Mouse (Mus musculus) liver, postnatal 0 days (tissue): ENCODE results near the gene Krtcap2. TPM values are rescaled to one million over a fixed set of nuclear protein-coding genes. Genes with fewer than 3 reads are reported as not detected.

Experiments used
- ATAC-seq: fragments of 200-750 bp; cut with Nextera tagmentation; 2 replicates; pipeline ENCODE4 v1.8.0; 2017; ENCODE audit warnings: mild to moderate bottlenecking, moderate library complexity
- DNase-seq: peaks from one replicate; pipeline ENCODE4 v3.0.0-alpha.2; 2016
- H3K27ac ChIP-seq: fragments of 300-500 bp; sonication (generic); 2 replicates; pipeline ENCODE4 v1.5.1; 2014; ENCODE audit warnings: antibody characterized with exemption, moderate library complexity, mild to moderate bottlenecking, low read depth
- H3K27me3 ChIP-seq: fragments of 300-500 bp; sonication (generic); 2 replicates; pipeline ENCODE4 v1.6.1; 2014; ENCODE audit warnings: low read length, control low read depth, mixed read lengths; ENCODE audit not compliant: insufficient read depth
- H3K36me3 ChIP-seq: fragments of 300-500 bp; sonication (generic); replicated peaks from 2 replicates; pipeline ENCODE4 v1.6.1; 2014; ENCODE audit warnings: mild to moderate bottlenecking, control low read depth, low read length, moderate library complexity, mixed read lengths; ENCODE audit not compliant: insufficient read depth
- H3K4me1 ChIP-seq: fragments of 300-500 bp; sonication (generic); 2 replicates; pipeline ENCODE4 v1.6.1; 2014; ENCODE audit warnings: antibody characterized with exemption, mild to moderate bottlenecking, control low read depth; ENCODE audit not compliant: insufficient read depth
- H3K4me2 ChIP-seq: fragments of 300-500 bp; sonication (generic); 2 replicates; pipeline ENCODE4 v1.6.1; 2014; ENCODE audit warnings: low read depth, mild to moderate bottlenecking, low read length, moderate library complexity, mixed read lengths
- H3K4me3 ChIP-seq: fragments of 300-500 bp; sonication (generic); 2 replicates; pipeline ENCODE4 v1.5.1; 2014; ENCODE audit warnings: low read depth, low read length
- H3K9ac ChIP-seq: fragments of 300-500 bp; sonication (generic); replicated peaks from 2 replicates; pipeline ENCODE4 v1.6.1; 2014; ENCODE audit warnings: mild to moderate bottlenecking, moderate library complexity
- H3K9me3 ChIP-seq: fragments of 300-500 bp; sonication (generic); 2 replicates; pipeline ENCODE4 v1.6.1; 2016; ENCODE audit warnings: mild to moderate bottlenecking, control low read depth, low read length, mixed read lengths
- CTCF ChIP-seq: sonication (generic); IDR thresholded peaks from 2 replicates; pipeline ENCODE4 v1.5.1; 2016; ENCODE audit warnings: antibody characterized with exemption, low read depth
- EP300 ChIP-seq: IDR thresholded peaks from 2 replicates; pipeline ENCODE4 v1.6.1; 2016; ENCODE audit warnings: antibody characterized with exemption, low read depth, mild to moderate bottlenecking
- WGBS: fragments of 180-500 bp; shearing (Covaris S2); extraction: QIAGEN DNeasy Blood & Tissue Kit; methylation state at CpG from one replicate; pipeline ENCODE4 v1.1.7; 2014; ENCODE audit not compliant: insufficient replicate concordance; 5-methylcytosine and 5-hydroxymethylcytosine counted together
- polyA plus RNA-seq: library from polyadenylated mRNA; unstranded; fragments of >200 nt; fragmentation: Nextera tagmentation; extraction: Ambion mirVana; gene quantifications from 2 replicates; pipeline ENCODE4 v1.2.1, GENCODE M21; 2015

Gene Krtcap2
- polyA plus RNA-seq, 1 experiment from 2014 or later, result 141 TPM

DNA sequence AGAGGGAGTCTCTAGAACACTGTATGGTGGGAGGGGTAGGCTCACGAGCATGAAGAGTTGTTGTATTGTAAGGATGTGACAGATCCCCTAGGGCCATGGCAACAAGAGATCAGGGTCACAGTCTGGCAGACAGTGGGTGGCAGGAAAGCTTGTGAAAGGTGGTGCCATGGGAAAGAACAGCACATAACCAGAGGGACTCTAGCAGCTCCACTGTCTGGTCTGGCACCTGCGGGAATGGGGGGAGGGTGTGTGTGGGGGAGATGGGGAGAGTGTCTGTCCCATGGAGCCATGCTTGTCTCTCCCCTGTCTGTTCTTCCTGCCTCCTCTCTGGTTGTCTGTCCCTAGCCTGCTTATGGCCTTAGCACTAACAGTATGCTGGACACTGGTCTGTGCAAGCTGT is 39.8 kb downstream of the Krtcap2 start:
- no peaks in the 10 kb centered on the region for H3K36me3 ChIP-seq
- DNase-seq (no peak), ATAC-seq (no peak)
- peaks cover 6% of the 10 kb centered on the region; the same call in 1 of the 2 replicates for H3K4me1 ChIP-seq
- H3K9me3 ChIP-seq, result no peaks in the 10 kb centered on the region
- TF ChIP-seq EP300 (no peak), CTCF (no peak)
- 51% methylated on average over 2 of the region's 2 CpGs for WGBS
- no peak overlapping the region for H3K4me2 ChIP-seq
- H3K9ac ChIP-seq, result no peak overlapping the region
- H3K4me3 ChIP-seq, result no peak overlapping the region
- H3K27ac ChIP-seq, result no peak overlapping the region
- H3K27me3 ChIP-seq, result peaks cover 12% of the 10 kb centered on the region

DNA sequence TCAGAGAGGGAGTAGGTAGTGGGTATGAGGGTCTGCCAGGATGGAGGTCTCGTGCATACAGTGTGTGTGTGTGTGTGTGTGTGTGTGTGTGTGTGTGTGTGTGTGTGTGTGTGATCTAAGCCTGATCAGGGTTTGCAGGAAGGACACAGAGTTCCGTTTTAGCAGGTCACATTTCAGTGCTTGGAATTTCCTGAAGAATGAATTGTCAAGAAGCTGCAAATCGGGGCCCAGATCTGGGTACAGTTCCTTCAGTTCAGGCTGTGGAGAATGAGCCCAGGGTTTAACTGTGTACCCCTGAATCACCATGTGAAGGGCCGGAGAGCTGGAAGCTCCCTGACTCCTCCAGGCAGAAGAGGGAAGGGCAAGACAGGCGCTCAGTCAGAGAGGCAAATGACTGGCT is 41.5 kb downstream of the Krtcap2 start:
- TF ChIP-seq EP300 (no peak), CTCF (no peak)
- Histone ChIP-seq H3K27me3 (no peaks in the 10 kb centered on the region), H3K4me1 (peaks cover 7% of the 10 kb centered on the region; the same call in 1 of the 2 replicates), H3K9ac (no peak overlapping the region), H3K36me3 (no peaks in the 10 kb centered on the region), H3K4me2 (no peak overlapping the region), H3K27ac (no peak overlapping the region), H3K4me3 (no peak overlapping the region), H3K9me3 (no peaks in the 10 kb centered on the region)
- WGBS, result 55% methylated on average over 5 of the region's 5 CpGs
- DNase-seq, result no peak
- no peak for ATAC-seq

DNA sequence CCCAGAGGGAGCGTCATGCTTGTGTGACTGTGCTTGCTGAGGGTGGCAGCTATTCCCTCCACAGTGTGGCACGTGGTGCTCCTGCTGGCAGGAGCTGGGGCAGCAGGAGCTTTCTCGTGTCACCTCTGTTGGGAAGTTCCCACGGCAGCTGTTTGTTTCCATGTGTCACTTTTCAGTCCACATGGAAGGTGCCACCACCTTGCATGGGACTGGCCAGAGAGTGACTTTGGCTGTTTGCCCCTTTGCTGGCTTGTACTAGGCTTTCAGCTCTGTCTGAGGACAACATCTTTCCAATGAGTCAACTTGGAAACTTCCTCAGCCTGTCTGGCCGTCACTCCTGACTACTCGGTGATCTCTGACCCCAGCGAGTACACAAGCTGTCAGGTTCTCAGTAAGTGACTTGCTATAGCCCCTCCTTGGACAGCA is 42.8 kb downstream of the Krtcap2 start:
- Histone ChIP-seq H3K4me1 (peaks cover 9% of the 10 kb centered on the region; the same call in 1 of the 2 replicates), H3K9ac (0 out of 2 replicates have a peak overlapping the region, but pooled peaks have one; percentile 3), H3K4me3 (no peak overlapping the region), H3K9me3 (no peaks in the 10 kb centered on the region), H3K27ac (no peak overlapping the region), H3K27me3 (no peaks in the 10 kb centered on the region), H3K4me2 (no peak overlapping the region), H3K36me3 (no peaks in the 10 kb centered on the region)
- TF ChIP-seq EP300 (no peak), CTCF (no peak)
- WGBS, result 34% methylated on average over 7 of the region's 7 CpGs
- DNase-seq, result peak; percentile 19
- ATAC-seq, result 0 out of 2 replicates have a peak, but pooled peaks have one; percentile 12

DNA sequence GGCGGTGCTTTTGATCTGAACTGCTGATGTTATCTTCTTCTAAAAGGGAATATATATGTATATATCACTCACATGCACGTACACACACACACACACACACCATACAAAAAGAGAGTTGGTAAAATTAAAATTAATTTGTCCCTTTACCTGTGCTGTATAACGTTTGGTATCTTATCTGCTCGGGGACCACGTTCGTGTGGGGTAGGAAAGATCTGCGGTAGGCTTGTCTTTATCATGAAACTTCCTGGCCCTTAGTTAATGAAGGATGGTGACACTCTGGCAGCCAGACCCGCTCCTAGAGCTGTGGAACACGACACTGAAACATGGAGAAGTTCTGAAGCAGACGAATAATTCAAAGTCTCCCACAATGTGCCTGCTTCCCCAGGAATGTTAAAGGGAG is 46.1 kb downstream of the Krtcap2 start:
- TF ChIP-seq EP300, result no peak
- no peak for TF ChIP-seq CTCF
- H3K4me3 ChIP-seq, result no peak overlapping the region

DNA sequence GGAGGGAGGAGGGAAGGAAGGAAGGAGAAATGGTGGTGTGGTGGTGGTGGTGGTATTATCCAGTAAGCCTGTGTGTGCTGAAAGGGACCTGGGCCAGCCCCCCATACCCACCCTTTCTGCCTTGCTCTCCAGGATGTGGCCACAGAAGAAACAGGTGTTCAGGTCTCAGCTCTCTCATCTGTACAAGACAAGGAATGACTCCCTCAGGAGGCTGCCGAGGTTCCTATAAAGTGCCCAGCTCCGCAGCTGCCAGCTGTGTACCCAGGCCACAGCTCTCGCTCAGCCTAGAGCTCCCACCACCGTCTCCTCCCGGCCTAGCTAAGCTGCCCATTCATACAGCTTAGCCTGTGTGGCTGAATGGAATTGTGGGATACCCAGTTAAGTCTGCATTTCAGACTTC is 46.5 kb downstream of the Krtcap2 start:
- H3K27ac ChIP-seq, result peak overlapping the region; percentile 93
- no peaks in the 10 kb centered on the region for H3K9me3 ChIP-seq
- 72% methylated on average over 5 of the region's 5 CpGs for WGBS
- ATAC-seq (no peak), DNase-seq (no peak)
- no peaks in the 10 kb centered on the region for H3K27me3 ChIP-seq
- no peak overlapping the region for H3K4me2 ChIP-seq
- no peak overlapping the region for H3K4me3 ChIP-seq
- no peaks in the 10 kb centered on the region for H3K36me3 ChIP-seq
- no peak overlapping the region for H3K9ac ChIP-seq
- H3K4me1 ChIP-seq, result peaks cover 10% of the 10 kb centered on the region; the same call in 1 of the 2 replicates
- no peak for TF ChIP-seq CTCF
- no peak for TF ChIP-seq EP300

More for the DNA sequence above, 46.1 kb downstream of the Krtcap2 start:
- no peaks in the 10 kb centered on the region for H3K9me3 ChIP-seq
- ATAC-seq (no peak), DNase-seq (no peak)
- peak overlapping the region; percentile 93; the same call in 1 of the 2 replicates for H3K27ac ChIP-seq
- 38% methylated on average over 10 of the region's 10 CpGs for WGBS
- H3K4me1 ChIP-seq, result peaks cover 10% of the 10 kb centered on the region; the same call in 1 of the 2 replicates
- no peaks in the 10 kb centered on the region for H3K27me3 ChIP-seq
- no peak overlapping the region for H3K4me2 ChIP-seq
- no peaks in the 10 kb centered on the region for H3K36me3 ChIP-seq
- no peak overlapping the region for H3K9ac ChIP-seq

DNA sequence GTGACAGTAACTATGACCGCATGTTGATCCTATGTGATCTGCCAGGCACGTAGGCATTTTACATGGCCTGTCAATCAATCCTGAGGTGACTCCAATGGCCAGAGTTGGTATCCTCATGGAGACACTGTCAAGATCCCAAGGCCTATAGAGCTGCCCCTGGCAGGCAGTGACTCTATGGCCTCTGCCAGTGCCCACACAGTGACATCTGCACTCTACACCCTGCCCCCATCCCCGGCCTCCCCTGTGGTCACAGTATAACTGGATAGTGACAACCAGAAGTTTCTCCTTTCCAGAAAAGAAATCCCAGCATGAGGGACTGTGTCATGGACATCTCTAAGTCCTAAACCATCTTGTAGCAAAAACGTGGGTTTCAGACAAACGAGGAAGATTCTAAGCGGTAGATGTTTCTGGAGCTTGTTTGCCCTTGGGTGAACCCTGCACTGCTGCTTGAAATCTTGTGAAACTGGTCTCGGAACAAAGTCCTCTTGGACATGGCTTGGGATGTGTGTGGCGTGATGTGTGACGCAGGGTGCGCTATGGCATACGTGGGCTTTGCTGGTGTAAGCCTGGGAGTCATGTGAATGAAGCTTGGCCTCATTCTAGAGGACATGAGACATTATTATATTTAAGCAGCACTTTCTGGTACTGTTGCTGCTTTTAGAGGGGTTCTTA is 47.6 kb downstream of the Krtcap2 start:
- H3K27ac ChIP-seq, result peak overlapping the region; percentile 93

More for the DNA sequence above, 47.6 kb downstream of the Krtcap2 start:
- ATAC-seq (peak; percentile 96), DNase-seq (peak; percentile 71)
- TF ChIP-seq EP300, result peak; percentile 62
- no peak for TF ChIP-seq CTCF
- Histone ChIP-seq H3K9ac (no peak overlapping the region; the same call in 1 of the 2 replicates), H3K36me3 (no peaks in the 10 kb centered on the region), H3K4me1 (peaks cover 12% of the 10 kb centered on the region; the same call in 1 of the 2 replicates), H3K4me3 (no peak overlapping the region), H3K9me3 (no peaks in the 10 kb centered on the region), H3K27me3 (no peaks in the 10 kb centered on the region), H3K4me2 (no peak overlapping the region)
- 58% methylated on average over 11 of the region's 11 CpGs for WGBS
